Mouse (Mus musculus) cerebellum, adult 9-10 months (tissue): ENCODE data around the gene Zfp689.

ENCODE experiments used
- DNase-seq: peaks from one replicate; pipeline ENCODE4 v3.0.0; 2022

Gene Zfp689

GRCm38 (mm10) chr7:127393944-127394333 lies 55.0 kb downstream of the Zfp689 start:
- DNase-seq = no peak

DNA sequence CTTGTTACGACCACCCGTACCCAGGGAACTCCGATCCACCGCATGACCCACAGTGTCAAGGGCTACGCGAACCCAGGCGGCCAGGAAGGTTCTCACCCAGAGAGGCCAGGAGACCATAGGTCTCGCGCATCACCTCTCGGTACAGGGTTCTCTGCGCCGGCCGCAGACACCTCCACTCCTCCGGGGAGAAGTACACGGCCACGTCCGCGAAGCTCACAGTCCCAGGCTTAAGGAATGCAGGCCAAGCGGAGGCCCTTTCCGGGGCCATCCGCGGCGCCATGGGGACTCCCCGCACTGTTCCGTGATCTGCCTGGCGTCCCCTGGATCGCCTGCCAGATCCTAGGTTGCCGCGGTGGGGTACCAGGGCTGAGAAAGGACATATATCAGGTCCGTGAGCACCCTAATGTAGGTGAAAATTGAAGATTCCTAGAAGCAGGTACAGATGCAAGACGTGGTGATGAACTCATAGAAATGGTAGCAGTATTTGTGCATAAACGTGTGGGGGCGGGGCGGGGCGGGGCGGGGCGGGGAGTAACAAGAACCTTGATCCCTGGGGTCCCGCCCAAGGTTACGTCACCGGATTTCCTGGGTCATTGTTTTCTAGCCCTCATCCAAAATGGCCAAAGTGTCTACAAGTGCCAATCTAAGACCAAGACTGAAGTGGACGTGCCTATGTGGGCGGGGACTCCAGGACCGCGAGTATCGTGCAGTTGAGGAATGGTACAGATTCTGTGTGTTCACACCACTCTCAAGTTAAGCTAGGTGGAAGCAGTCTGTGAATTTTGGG lies 55.6 kb downstream of the Zfp689 start, which contains the start of gene E430018J23Rik:
Gene E430018J23Rik (minus strand): TSS at position 473 of the 787 bp plus-strand sequence.
- DNase-seq = peak; percentile 100

DNA sequence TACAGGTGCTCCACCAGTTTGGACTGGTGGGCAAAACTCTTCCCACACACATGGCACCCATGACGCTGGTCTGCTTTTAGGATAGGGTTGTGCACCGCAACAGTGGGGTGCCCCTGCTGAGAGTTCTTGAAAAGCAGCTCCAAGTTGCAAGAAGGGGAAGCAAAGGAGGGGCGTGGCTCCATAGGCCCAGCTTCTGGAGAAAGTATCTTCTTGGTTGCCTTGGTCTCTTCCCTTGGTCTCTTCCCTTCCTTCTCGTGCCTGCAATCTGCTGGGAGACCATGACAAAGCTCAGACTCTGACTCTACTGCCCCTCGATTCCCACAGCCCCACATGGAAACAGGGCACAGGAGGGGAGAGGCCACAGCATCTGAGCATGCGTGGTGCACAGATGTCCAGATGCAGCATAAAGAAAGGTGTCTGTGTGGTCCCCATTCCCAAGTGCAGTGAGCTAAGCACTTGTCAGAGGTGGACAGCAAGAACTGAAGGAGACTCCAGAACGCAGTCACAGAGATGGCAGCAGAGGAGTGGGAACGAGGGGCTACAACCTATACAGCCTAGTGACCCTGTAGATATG lies 56.6 kb downstream of the Zfp689 start:
- DNase-seq = no peak
